In the genomic region with DNA sequence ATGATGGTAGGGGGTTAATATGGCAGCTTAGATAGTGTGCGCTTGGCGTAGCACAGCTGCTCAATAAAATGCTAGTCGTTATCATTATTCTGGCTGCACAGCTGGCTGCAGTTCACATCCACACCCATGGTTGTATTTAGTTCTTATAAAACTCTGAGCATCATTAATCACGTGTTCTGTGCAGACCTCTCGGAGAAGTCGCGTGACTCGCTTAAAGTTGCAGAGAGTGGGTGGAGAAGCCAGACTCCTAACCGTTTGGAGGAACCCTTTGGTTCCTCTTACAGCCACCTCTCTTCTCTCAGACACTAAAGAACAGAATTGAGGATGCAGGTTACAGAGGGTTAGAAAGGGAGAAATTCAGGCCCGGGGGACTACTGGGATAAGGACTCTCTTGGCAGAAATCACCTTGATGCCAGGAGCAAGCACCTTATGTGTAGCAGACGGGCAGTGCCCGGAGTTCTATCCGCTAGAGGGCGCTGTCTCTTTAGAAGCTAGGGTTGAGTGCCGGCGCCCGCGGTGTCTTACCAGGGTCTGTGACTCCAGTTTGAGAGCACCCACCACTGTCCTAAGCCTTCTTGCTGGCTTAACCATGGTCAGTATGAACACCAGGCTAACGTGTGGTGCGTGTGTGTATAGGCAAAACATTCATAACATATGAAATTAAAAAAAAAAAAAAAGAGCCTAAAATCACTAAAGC, we compare ENCODE assay signal across 8 mouse cellular contexts. TPM values are rescaled to one million over a fixed set of nuclear protein-coding genes. Genes with fewer than 3 reads are reported as not detected.
A peak's percentile ranks its signal among the peaks of the same experiment; 100 is the strongest.
DNase-seq lines count a peak whose midpoint lies in the region; ATAC-seq and TF ChIP-seq lines count a peak whose summit lies in the region.

No protein-coding gene starts in this region.

- peak; percentile 34; the same call in 1 of the 2 replicates for ATAC-seq in heart, embryonic 14.5 days (ENCODE audit: insufficient number of reproducible peaks, insufficient read depth, low FRiP score, low read depth)
- ATAC-seq in liver, embryonic 15.5 days (ENCODE audit: insufficient read depth): peak; percentile 64
- ATAC-seq in neural tube, embryonic 14.5 days (ENCODE audit: low read depth): peak; percentile 31; the same call in 1 of the 2 replicates

- H3K36me3 ChIP-seq in heart, embryonic 14.5 days (ENCODE audit: control insufficient read depth, insufficient read depth, low read length): no peaks in the 10 kb centered on the region
- no peaks in the 10 kb centered on the region for H3K36me3 ChIP-seq in liver, embryonic 15.5 days (replicated peaks)
- H3K36me3 ChIP-seq in neural tube, embryonic 14.5 days (ENCODE audit: control insufficient read depth, insufficient read depth, low read length): no peaks in the 10 kb centered on the region
- H3K36me3 ChIP-seq in testis, adult 2 months (ENCODE audit: control insufficient read depth, insufficient read depth, low read length): no peaks in the 10 kb centered on the region

- H3K27me3 ChIP-seq in heart, embryonic 14.5 days (ENCODE audit: control insufficient read depth, insufficient read depth, low read length): peaks cover 9% of the 10 kb centered on the region; the same call in 1 of the 2 replicates
- no peaks in the 10 kb centered on the region for H3K27me3 ChIP-seq in liver, embryonic 15.5 days
- no peaks in the 10 kb centered on the region for H3K27me3 ChIP-seq in neural tube, embryonic 14.5 days (ENCODE audit: control insufficient read depth, insufficient read depth, low read length)
- no peaks in the 10 kb centered on the region for H3K27me3 ChIP-seq in testis, adult 2 months (ENCODE audit: control insufficient read depth, insufficient read depth, low read length)

- peak; percentile 86 to 87 for DNase-seq in B cell, adult 2 months
- DNase-seq in adrenal gland, postnatal 4 days (ENCODE audit: low spot score in 2 of 2): peak; percentile 60 to 71
- peak; percentile 89 to 96 for DNase-seq in kidney, postnatal 25 days

- peak; percentile 37; the same call in 1 of the 2 replicates for TF ChIP-seq CTCF in embryonic fibroblast, embryonic 13.5 days (IDR thresholded peaks at IDR 0.05; ENCODE audit: borderline replicate concordance, insufficient read depth, low read length)
- TF ChIP-seq CTCF in testis, adult 2 months (IDR thresholded peaks at IDR 0.05; ENCODE audit: control insufficient read depth, insufficient read depth, insufficient replicate concordance, low read depth, low read length): peak; percentile 88

- WGBS in heart, embryonic 14.5 days: 36% methylated on average over 20 of the region's 20 CpGs
- WGBS in liver, embryonic 15.5 days (ENCODE audit: insufficient replicate concordance): 31% methylated on average over 20 of the region's 20 CpGs
- 41% methylated on average over 20 of the region's 20 CpGs for WGBS in neural tube, embryonic 14.5 days

- no peak overlapping the region for H3K27ac ChIP-seq in embryonic fibroblast, embryonic 13.5 days (ENCODE audit: insufficient read depth, low read length)
- H3K27ac ChIP-seq in heart, embryonic 14.5 days (replicated peaks in 1 of 2; ENCODE audit: control insufficient read depth in 1 of 2, insufficient read depth in 1 of 2, low read depth in 2 of 2, low read length in 2 of 2): no peak overlapping the region
- no peak overlapping the region for H3K27ac ChIP-seq in liver, embryonic 15.5 days (replicated peaks)
- H3K27ac ChIP-seq in neural tube, embryonic 14.5 days (ENCODE audit: low read depth, low read length): no peak overlapping the region
- H3K27ac ChIP-seq in testis, adult 2 months (ENCODE audit: control insufficient read depth, insufficient read depth, low read depth, low read length): no peak overlapping the region

- H3K9me3 ChIP-seq in heart, embryonic 14.5 days (ENCODE audit: control insufficient read depth, low read length): no peaks in the 10 kb centered on the region
- H3K9me3 ChIP-seq in liver, embryonic 15.5 days (replicated peaks): no peaks in the 10 kb centered on the region
- H3K9me3 ChIP-seq in neural tube, embryonic 14.5 days (ENCODE audit: control insufficient read depth, low read length): no peaks in the 10 kb centered on the region

- peak overlapping the region; percentile 55 for H3K4me2 ChIP-seq in heart, embryonic 14.5 days (ENCODE audit: low read length)
- H3K4me2 ChIP-seq in liver, embryonic 15.5 days: peak overlapping the region; percentile 50
- H3K4me2 ChIP-seq in neural tube, embryonic 14.5 days (ENCODE audit: low read depth, low read length): no peak overlapping the region

- H3K4me3 ChIP-seq in embryonic fibroblast, embryonic 13.5 days (ENCODE audit: insufficient read depth, low read length): no peak overlapping the region
- H3K4me3 ChIP-seq in heart, embryonic 14.5 days (ENCODE audit: control insufficient read depth in 1 of 2, insufficient read depth in 1 of 2, low read depth in 1 of 2, low read length in 2 of 2): no peak overlapping the region
- no peak overlapping the region for H3K4me3 ChIP-seq in liver, embryonic 15.5 days (replicated peaks)
- no peak overlapping the region for H3K4me3 ChIP-seq in neural tube, embryonic 14.5 days (ENCODE audit: low read depth, low read length)
- H3K4me3 ChIP-seq in testis, adult 2 months (ENCODE audit: control insufficient read depth, low read depth, low read length): no peak overlapping the region; the same call in 1 of the 2 replicates

- H3K9ac ChIP-seq in heart, embryonic 14.5 days (ENCODE audit: low read length): no peak overlapping the region
- no peak overlapping the region for H3K9ac ChIP-seq in liver, embryonic 15.5 days
- H3K9ac ChIP-seq in neural tube, embryonic 14.5 days (replicated peaks; ENCODE audit: low read depth, low read length): no peak overlapping the region

- peaks cover 6% of the 10 kb centered on the region for H3K4me1 ChIP-seq in embryonic fibroblast, embryonic 13.5 days (ENCODE audit: control insufficient read depth, insufficient read depth, low read length)
- H3K4me1 ChIP-seq in heart, embryonic 14.5 days (ENCODE audit: control insufficient read depth in 2 of 2, insufficient read depth in 2 of 2, low read length in 2 of 2): peaks cover 8 to 18% of the 10 kb centered on the region in 2 experiments
- peaks cover 6% of the 10 kb centered on the region; the same call in 1 of the 2 replicates for H3K4me1 ChIP-seq in liver, embryonic 15.5 days (replicated peaks)
- H3K4me1 ChIP-seq in neural tube, embryonic 14.5 days (ENCODE audit: control insufficient read depth, insufficient read depth, low read length): no peaks in the 10 kb centered on the region
- H3K4me1 ChIP-seq in testis, adult 2 months (ENCODE audit: control insufficient read depth, insufficient read depth, low read length): no peaks in the 10 kb centered on the region; the same call in 1 of the 2 replicates

- no peak for TF ChIP-seq POLR2A in embryonic fibroblast, embryonic 13.5 days (IDR thresholded peaks at IDR 0.05; ENCODE audit: low read depth, low read length)
- TF ChIP-seq POLR2A in testis, adult 2 months (IDR thresholded peaks at IDR 0.05; ENCODE audit: control insufficient read depth, low read depth, low read length): no peak

RNA-seq across cellular contexts. Expression of a gene that starts 16.5 kb away (rescaled TPM):
- total RNA-seq in adrenal gland, postnatal 4 days (2021): 10 to 100 TPM in 1 of 2 experiments, 1 to 10 TPM in 1; 7.2 to 40.4 TPM
- polyA plus RNA-seq in embryonic fibroblast, embryonic 13.5 days (2011; ENCODE audit: insufficient read length, low read depth, missing spikeins): not detected in 2 replicates
- polyA plus RNA-seq in heart, embryonic 14.5 days (2014; fragmentation: Nextera tagmentation; extraction: Ambion mirVana): not detected in 2 replicates
- 21.6 and 27.2 TPM in 2 replicates for polyA plus RNA-seq in liver, embryonic 15.5 days (2015; fragmentation: Nextera tagmentation; extraction: Ambion mirVana)
- polyA plus RNA-seq in neural tube, embryonic 14.5 days (2014; fragmentation: Nextera tagmentation; extraction: Ambion mirVana): not detected in 2 replicates
- polyA plus RNA-seq in testis, adult 2 months (2012; rRNA removed): 132 and 143 TPM in 2 replicates

RNA-seq across cellular contexts. Expression of a gene that starts 16.6 kb away (rescaled TPM):
- total RNA-seq in adrenal gland, postnatal 4 days (2021): under 1 TPM in 1 of 2 experiments, not detected in 1; 0.48 TPM
- not detected in 2 replicates for polyA plus RNA-seq in embryonic fibroblast, embryonic 13.5 days (2011; ENCODE audit: insufficient read length, low read depth, missing spikeins)
- not detected in 2 replicates for polyA plus RNA-seq in heart, embryonic 14.5 days (2014; fragmentation: Nextera tagmentation; extraction: Ambion mirVana)
- 0.30 and 0.31 TPM in 2 replicates for polyA plus RNA-seq in liver, embryonic 15.5 days (2015; fragmentation: Nextera tagmentation; extraction: Ambion mirVana)
- 0.41 and 0.48 TPM in 2 replicates for polyA plus RNA-seq in neural tube, embryonic 14.5 days (2014; fragmentation: Nextera tagmentation; extraction: Ambion mirVana)
- not detected in 2 replicates for polyA plus RNA-seq in testis, adult 2 months (2012; rRNA removed)

Comparison
In these comparisons a context has a peak if more than half of its experiments do, and no peak if none do; other contexts are left out.
1. RNA of a gene that starts 16.5 kb away (polyA plus RNA-seq): 132 to 143 TPM in testis, adult 2 months and 21.6 to 27.2 TPM in liver, embryonic 15.5 days; not detected in heart, embryonic 14.5 days, not detected in embryonic fibroblast, embryonic 13.5 days and not detected in neural tube, embryonic 14.5 days; every median in the first group is over 10 times any median in the second.
2. Peak in every context shown above with its lines, with median percentiles within 50 percentile points of each other: DNase-seq and ATAC-seq.